Mouse (Mus musculus): Measurements from ENCODE around the gene Pradc1. TPM values are rescaled to one million over a fixed set of nuclear protein-coding genes. Genes with fewer than 3 reads are reported as not detected.

Gene Pradc1
- polyA plus RNA-seq, 1 experiment from 2014 or later, result 38.4 TPM

GRCm38 (mm10) chr6:85419150-85419549 lies 32.6 kb downstream of the Pradc1 start:
- Histone ChIP-seq H3K36me3 (no peaks in the 10 kb centered on the region), H3K27me3 (replicated peaks) (peaks cover 9% of the 10 kb centered on the region), H3K4me3 (replicated peaks) (no peak overlapping the region), H3K9me3 (no peaks in the 10 kb centered on the region), H3K4me2 (no peak overlapping the region), H3K4me1 (0 out of 2 replicates have a peak, but pooled peaks cover 5% of the 10 kb centered on the region), H3K27ac (no peak overlapping the region), H3K9ac (no peak overlapping the region)
- no peak for ATAC-seq (ENCODE audit: insufficient read depth, low FRiP score, low read depth)
- WGBS, result 78% methylated on average over 2 of the region's 2 CpGs

GRCm38 (mm10) chr6:85415829-85416228 lies 35.9 kb downstream of the Pradc1 start:
- H3K36me3 ChIP-seq, result no peaks in the 10 kb centered on the region
- WGBS, result 38% methylated on average over 3 of the region's 3 CpGs
- peak; percentile 65; the same call in 1 of the 2 replicates for ATAC-seq (ENCODE audit: insufficient read depth, low FRiP score, low read depth)

GRCm38 (mm10) chr6:85410771-85411273 lies 40.9 kb downstream of the Pradc1 start:
- Histone ChIP-seq H3K27ac (no peak overlapping the region), H3K9me3 (no peaks in the 10 kb centered on the region), H3K27me3 (replicated peaks) (peaks cover 34% of the 10 kb centered on the region), H3K9ac (no peak overlapping the region), H3K4me2 (no peak overlapping the region), H3K4me1 (no peaks in the 10 kb centered on the region), H3K36me3 (no peaks in the 10 kb centered on the region), H3K4me3 (replicated peaks) (no peak overlapping the region)
- WGBS, result 10% methylated on average over 13 of the region's 13 CpGs
- peak; percentile 61; the same call in 1 of the 2 replicates for ATAC-seq (ENCODE audit: insufficient read depth, low FRiP score, low read depth)

More at GRCm38 (mm10) chr6:85415829-85416228, 35.9 kb downstream of the Pradc1 start:
- Histone ChIP-seq H3K4me3 (replicated peaks) (no peak overlapping the region), H3K27me3 (replicated peaks) (no peaks in the 10 kb centered on the region), H3K9ac (no peak overlapping the region), H3K27ac (no peak overlapping the region), H3K9me3 (no peaks in the 10 kb centered on the region), H3K4me2 (no peak overlapping the region), H3K4me1 (no peaks in the 10 kb centered on the region)

GRCm38 (mm10) chr6:85409003-85409402 lies 42.8 kb downstream of the Pradc1 start:
- H3K9me3 ChIP-seq, result no peaks in the 10 kb centered on the region
- no peak overlapping the region for H3K27ac ChIP-seq
- H3K27me3 ChIP-seq (replicated peaks), result peaks cover 34% of the 10 kb centered on the region
- H3K4me3 ChIP-seq (replicated peaks), result peak overlapping the region; percentile 15
- 2% methylated on average over 31 of the region's 31 CpGs for WGBS
- no peaks in the 10 kb centered on the region for H3K4me1 ChIP-seq
- no peak for ATAC-seq (ENCODE audit: insufficient read depth, low FRiP score, low read depth)
- H3K4me2 ChIP-seq, result peak overlapping the region; percentile 34
- H3K9ac ChIP-seq, result no peak overlapping the region
- H3K36me3 ChIP-seq, result no peaks in the 10 kb centered on the region

- 71% methylated on average over 10 of the region's 10 CpGs for WGBS
- Histone ChIP-seq H3K4me3 (replicated peaks) (no peak overlapping the region), H3K9ac (no peak overlapping the region), H3K9me3 (no peaks in the 10 kb centered on the region), H3K36me3 (no peaks in the 10 kb centered on the region), H3K4me1 (no peaks in the 10 kb centered on the region), H3K27ac (no peak overlapping the region), H3K4me2 (no peak overlapping the region), H3K27me3 (replicated peaks) (peaks cover 9% of the 10 kb centered on the region)
- no peak for ATAC-seq (ENCODE audit: insufficient read depth, low FRiP score, low read depth)
These were observed 48.7 kb downstream of the Pradc1 start for GRCm38 (mm10) chr6:85403039-85403438.

- ATAC-seq (ENCODE audit: insufficient read depth, low FRiP score, low read depth), result no peak
- Histone ChIP-seq H3K27ac (no peak overlapping the region), H3K4me3 (replicated peaks) (no peak overlapping the region), H3K4me2 (no peak overlapping the region), H3K36me3 (no peaks in the 10 kb centered on the region), H3K27me3 (replicated peaks) (peaks cover 4% of the 10 kb centered on the region), H3K9me3 (no peaks in the 10 kb centered on the region), H3K4me1 (no peaks in the 10 kb centered on the region), H3K9ac (no peak overlapping the region)
- WGBS, result 48% methylated on average over 2 of the region's 2 CpGs
These were observed 49.2 kb downstream of the Pradc1 start for GRCm38 (mm10) chr6:85402613-85403012.

GRCm38 (mm10) chr6:85399715-85400114 lies 52.1 kb downstream of the Pradc1 start:
- Histone ChIP-seq H3K9me3 (no peaks in the 10 kb centered on the region), H3K27ac (no peak overlapping the region), H3K4me1 (no peaks in the 10 kb centered on the region), H3K4me3 (replicated peaks) (no peak overlapping the region), H3K36me3 (no peaks in the 10 kb centered on the region), H3K9ac (no peak overlapping the region), H3K4me2 (no peak overlapping the region), H3K27me3 (replicated peaks) (no peaks in the 10 kb centered on the region)
- ATAC-seq (ENCODE audit: insufficient read depth, low FRiP score, low read depth), result no peak
- 31% methylated on average over 5 of the region's 5 CpGs for WGBS

GRCm38 (mm10) chr6:85397165-85397564 lies 54.6 kb downstream of the Pradc1 start:
- H3K27me3 ChIP-seq (replicated peaks), result no peaks in the 10 kb centered on the region
- WGBS, result 22% methylated on average over 1 of the region's 1 CpGs

More at GRCm38 (mm10) chr6:85397165-85397564, 54.6 kb downstream of the Pradc1 start:
- ATAC-seq (ENCODE audit: insufficient read depth, low FRiP score, low read depth), result no peak
- no peak overlapping the region for H3K9ac ChIP-seq
- H3K36me3 ChIP-seq, result no peaks in the 10 kb centered on the region
- no peaks in the 10 kb centered on the region for H3K9me3 ChIP-seq
- H3K4me2 ChIP-seq, result no peak overlapping the region
- no peaks in the 10 kb centered on the region for H3K4me1 ChIP-seq
- no peak overlapping the region for H3K4me3 ChIP-seq (replicated peaks)
- H3K27ac ChIP-seq, result no peak overlapping the region

Other genes with a start within 250 kb of the Pradc1 start
- gene Sfxn5, start 118.5 kb downstream of the Pradc1 start, polyA plus RNA-seq (2015; fragmentation: Nextera tagmentation; extraction: Ambion mirVana), result 11.0 and 11.5 TPM in 2 replicates
- 11.1 and 12.2 TPM in 2 replicates for gene Rab11fip5, start 77.3 kb downstream of the Pradc1 start, polyA plus RNA-seq (2015; fragmentation: Nextera tagmentation; extraction: Ambion mirVana)
- not detected in 2 replicates for gene Noto, start 28.1 kb downstream of the Pradc1 start, polyA plus RNA-seq (2015; fragmentation: Nextera tagmentation; extraction: Ambion mirVana)
- gene Smyd5, start 20.0 kb downstream of the Pradc1 start, polyA plus RNA-seq (2015; fragmentation: Nextera tagmentation; extraction: Ambion mirVana), result 41.4 and 48.6 TPM in 2 replicates
- 433 and 479 TPM in 2 replicates for gene Cct7, start 456 bp downstream of the Pradc1 start, polyA plus RNA-seq (2015; fragmentation: Nextera tagmentation; extraction: Ambion mirVana)
- 0.21 and 0.31 TPM in 2 replicates for gene Fbxo41, start 51.0 kb upstream of the Pradc1 start, polyA plus RNA-seq (2015; fragmentation: Nextera tagmentation; extraction: Ambion mirVana)
- gene Egr4, start 61.6 kb upstream of the Pradc1 start, polyA plus RNA-seq (2015; fragmentation: Nextera tagmentation; extraction: Ambion mirVana), result not detected in 2 replicates
- gene Alms1, start 135.6 kb upstream of the Pradc1 start, polyA plus RNA-seq (2015; fragmentation: Nextera tagmentation; extraction: Ambion mirVana), result 4.0 and 5.2 TPM in 2 replicates

Measured in stomach, embryonic 15.5 days (tissue).